In the genomic region with DNA sequence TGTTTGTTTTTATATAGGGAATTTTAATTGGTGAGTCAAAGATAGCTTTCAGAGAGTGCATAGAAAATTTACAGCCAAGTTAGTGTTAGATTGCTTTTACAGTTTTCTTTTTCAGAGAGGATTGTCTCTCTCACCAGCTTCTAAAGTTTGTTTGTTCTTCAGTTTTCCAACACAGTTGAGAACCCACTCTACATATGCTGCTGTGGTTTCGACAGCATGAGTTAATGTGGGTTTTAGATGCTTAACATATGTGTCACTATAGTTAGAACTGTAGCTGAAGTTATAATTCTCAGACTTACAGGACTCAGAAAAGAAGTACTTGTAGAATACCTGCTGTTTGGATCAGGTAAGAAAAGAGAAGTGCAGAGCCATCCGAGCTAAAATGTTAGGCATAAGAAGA, we compare ENCODE assay signal across 33 mouse cellular contexts. TPM values are rescaled to one million over a fixed set of nuclear protein-coding genes. Genes with fewer than 3 reads are reported as not detected.
DNase-seq lines count a peak whose midpoint lies in the region; ATAC-seq and TF ChIP-seq lines count a peak whose summit lies in the region.
"Had no signal": no experiment of that assay in that cellular context is flagged by ENCODE, and none has a peak within 500 bp of the region (broad histone marks: within the 10 kb centered on the region; RNA-seq: fewer than 3 reads in every experiment).

No protein-coding gene starts in this region.

- H3K9ac ChIP-seq in forebrain, postnatal 0 days: no peak overlapping the region
- H3K9ac ChIP-seq: embryonic facial prominence, embryonic 13.5 days; forebrain, embryonic 13.5 days; heart, embryonic 15.5 days; hindbrain, embryonic 13.5 days; intestine, embryonic 15.5 days had no signal

- no peaks in the 10 kb centered on the region for H3K9me3 ChIP-seq in forebrain, postnatal 0 days (ENCODE audit: low read length)
- H3K9me3 ChIP-seq in forebrain, embryonic 10.5 days: no peaks in the 10 kb centered on the region
- H3K9me3 ChIP-seq: embryonic facial prominence, embryonic 10.5 days; embryonic facial prominence, embryonic 13.5 days; forebrain, embryonic 13.5 days; heart, embryonic 15.5 days; hindbrain, embryonic 10.5 days; hindbrain, embryonic 13.5 days; intestine, embryonic 15.5 days had no signal

- 77% methylated on average over 2 of the region's 2 CpGs for WGBS in forebrain, postnatal 0 days
- 89% methylated on average over 2 of the region's 2 CpGs for WGBS in forebrain, embryonic 10.5 days

- TF ChIP-seq POLR2A in cortical plate, adult 2 months (IDR thresholded peaks at IDR 0.05; ENCODE audit: extremely low read depth, insufficient read depth, low read length): no peak

- DNase-seq in forebrain, postnatal 0 days: no peak
- DNase-seq in forebrain, embryonic 10.5 days (ENCODE audit: extremely low spot score, low spot score): no peak
- DNase-seq in layer of hippocampus, adult 2 months (ENCODE audit: low spot score in 2 of 2): peak in 1 of 2 experiments; percentile 8
- no peak for DNase-seq in layer of hippocampus, postnatal 36 days
- no peak for DNase-seq in cerebellum, adult 11 months
- DNase-seq: adrenal gland, postnatal 10 days; B cell, adult 2 months; cerebellum, adult 18-20 months; cerebellum, adult 9-11 months; cerebellum, postnatal 25 days; embryo, embryonic 11 days; gastrocnemius, postnatal 10 days; gastrocnemius, postnatal 36 days; heart, adult 2 months; heart, postnatal 10 days; heart, postnatal 36 days; kidney, adult 11 months had no signal

- H3K27me3 ChIP-seq in forebrain, postnatal 0 days (ENCODE audit: insufficient read depth, low read length): no peaks in the 10 kb centered on the region
- H3K27me3 ChIP-seq in forebrain, embryonic 10.5 days (ENCODE audit: poor library complexity, severe bottlenecking): no peaks in the 10 kb centered on the region
- H3K27me3 ChIP-seq: embryonic facial prominence, embryonic 13.5 days; forebrain, embryonic 13.5 days; hindbrain, embryonic 13.5 days; intestine, embryonic 15.5 days had no signal

- H3K4me3 ChIP-seq in forebrain, postnatal 0 days (ENCODE audit: low read depth, low read length): no peak overlapping the region
- H3K4me3 ChIP-seq in forebrain, embryonic 10.5 days: no peak overlapping the region
- H3K4me3 ChIP-seq in layer of hippocampus, adult 2 months: no peak overlapping the region
- no peak overlapping the region for H3K4me3 ChIP-seq in cortical plate, adult 2 months (ENCODE audit: insufficient read depth, low read length)
- H3K4me3 ChIP-seq: embryonic facial prominence, embryonic 10.5 days; embryonic facial prominence, embryonic 13.5 days; erythroblast, embryonic 14.5 days; forebrain, embryonic 13.5 days; heart, adult 2 months; heart, embryonic 15.5 days; hindbrain, embryonic 10.5 days; hindbrain, embryonic 13.5 days; intestine, embryonic 15.5 days had no signal

- H3K4me1 ChIP-seq in forebrain, postnatal 0 days (ENCODE audit: insufficient read depth): no peaks in the 10 kb centered on the region
- H3K4me1 ChIP-seq in forebrain, embryonic 10.5 days: no peaks in the 10 kb centered on the region
- peaks cover 2% of the 10 kb centered on the region for H3K4me1 ChIP-seq in cortical plate, adult 2 months (ENCODE audit: control insufficient read depth, insufficient read depth, low read length)
- H3K4me1 ChIP-seq: embryonic facial prominence, embryonic 10.5 days; embryonic facial prominence, embryonic 13.5 days; heart, embryonic 15.5 days; intestine, embryonic 15.5 days had no signal

- H3K4me2 ChIP-seq in forebrain, postnatal 0 days (ENCODE audit: low read depth): no peak overlapping the region
- H3K4me2 ChIP-seq: embryonic facial prominence, embryonic 13.5 days; forebrain, embryonic 13.5 days; heart, embryonic 11.5 days; heart, embryonic 15.5 days; hindbrain, embryonic 13.5 days; intestine, embryonic 15.5 days had no signal

- H3K27ac ChIP-seq in forebrain, postnatal 0 days (ENCODE audit: low read depth, low read length): no peak overlapping the region
- H3K27ac ChIP-seq in forebrain, embryonic 10.5 days: no peak overlapping the region
- H3K27ac ChIP-seq in layer of hippocampus, adult 2 months: peak overlapping the region; percentile 85
- H3K27ac ChIP-seq in cortical plate, adult 2 months (ENCODE audit: insufficient read depth, low read length): peak overlapping the region; percentile 10; the same call in 1 of the 2 replicates
- H3K27ac ChIP-seq: embryonic facial prominence, embryonic 10.5 days; embryonic facial prominence, embryonic 13.5 days; forebrain, embryonic 13.5 days; heart, adult 2 months; heart, embryonic 15.5 days; hindbrain, embryonic 10.5 days; hindbrain, embryonic 13.5 days; intestine, embryonic 15.5 days had no signal

- ATAC-seq in forebrain, postnatal 0 days: peak; percentile 18; the same call in 1 of the 2 replicates
- ATAC-seq: forebrain, embryonic 13.5 days; forebrain, embryonic 16.5 days; hindbrain, embryonic 16.5 days; intestine, embryonic 15.5 days; Patski had no signal

- no peak for TF ChIP-seq CTCF in forebrain, postnatal 0 days (IDR thresholded peaks at IDR 0.05; ENCODE audit: low read depth)
- TF ChIP-seq CTCF in layer of hippocampus, adult 2 months (conservative IDR thresholded peaks at IDR 0.05): no peak
- TF ChIP-seq CTCF in cortical plate, adult 2 months (IDR thresholded peaks at IDR 0.05; ENCODE audit: extremely low read depth, insufficient read depth, low read length): no peak

- H3K36me3 ChIP-seq in forebrain, postnatal 0 days (ENCODE audit: insufficient read depth): no peaks in the 10 kb centered on the region
- H3K36me3 ChIP-seq in forebrain, embryonic 10.5 days (replicated peaks): no peaks in the 10 kb centered on the region
- H3K36me3 ChIP-seq: embryonic facial prominence, embryonic 10.5 days; embryonic facial prominence, embryonic 13.5 days; G1E; heart, embryonic 15.5 days; hindbrain, embryonic 10.5 days; hindbrain, embryonic 13.5 days; intestine, embryonic 15.5 days had no signal

RNA-seq across cellular contexts. Expression of a gene that starts 25.6 kb away (rescaled TPM):
- total RNA-seq in forebrain, postnatal 0 days (2014; rRNA removed): 10.8 and 12.2 TPM in 2 replicates
- 1.8 and 2.6 TPM in 2 replicates for polyA plus RNA-seq in forebrain, postnatal 0 days (2015; fragmentation: Nextera tagmentation; extraction: Ambion mirVana)
- polyA plus RNA-seq in forebrain, embryonic 10.5 days (2016; fragmentation: Nextera tagmentation; extraction: Ambion mirVana): 2.2 and 2.4 TPM in 2 replicates
- total RNA-seq in layer of hippocampus, adult 2 months (2021): 10 to 100 TPM; 44.7 to 50.7 TPM
- total RNA-seq in layer of hippocampus, postnatal 36 days (2021): 10 to 100 TPM; 43.9 to 46.8 TPM
- 23.7 and 25.3 TPM in 2 replicates for polyA plus RNA-seq in cortical plate, adult 2 months (2012; rRNA removed)
- total RNA-seq: common myeloid progenitor, adult 5-6 weeks; granulocyte monocyte progenitor cell, adult 5-6 weeks had no signal
- polyA plus RNA-seq: erythroblast, embryonic 14.5 days; G1E had no signal

Comparison
In these comparisons a context has a peak if more than half of its experiments do, and no peak if none do; other contexts are left out.
1. H3K27ac ChIP-seq: peak in layer of hippocampus, adult 2 months (single experiment) and cortical plate, adult 2 months (single experiment); none in forebrain, postnatal 0 days (single experiment) and forebrain, embryonic 10.5 days (single experiment).